Mouse (Mus musculus) frontal cortex, adult (tissue): ENCODE measurements at regions not wholly inside any gene's neighbourhood (a gene's known extent, or its start where the extent isn't known, plus 50 kb on each side); places are given as distances from the start of the nearest gene placed in this dataset.
A peak's percentile ranks its signal among the peaks of the same experiment; 100 is the strongest.

Experiments used
- ATAC-seq: cut with Nextera tagmentation; 2 replicates; pipeline ENCODE4 v1.9.2; 2017; ENCODE audit warnings: mild to moderate bottlenecking, moderate library complexity, mixed read lengths; ENCODE audit not compliant: low TSS enrichment

- ATAC-seq, result no peak
Observed at GRCm38 (mm10) chr3:159069957-159070684, 425.1 kb upstream of the Depdc1a start.

GRCm38 (mm10) chr3:159056960-159057525 is 438.2 kb upstream of the Depdc1a start:
- no peak for ATAC-seq

GRCm38 (mm10) chr3:159034806-159035205 is 460.4 kb upstream of the Depdc1a start:
- ATAC-seq, result peak; percentile 86

- peak; percentile 71 for ATAC-seq
Observed at GRCm38 (mm10) chr3:159031581-159031980, 463.7 kb upstream of the Depdc1a start.

GRCm38 (mm10) chr3:159030675-159031074 is 464.6 kb upstream of the Depdc1a start:
- peak; percentile 75 for ATAC-seq

- ATAC-seq, result peak; percentile 8; the same call in 1 of the 2 replicates
Observed at GRCm38 (mm10) chr3:159029951-159030350, 465.3 kb upstream of the Depdc1a start.

GRCm38 (mm10) chr3:159020447-159020846 is 458.4 kb upstream of the Lrrc7 start:
- ATAC-seq, result peak; percentile 93

- peak; percentile 86 for ATAC-seq
Observed at GRCm38 (mm10) chr3:159017269-159017668, 455.2 kb upstream of the Lrrc7 start.

- ATAC-seq, result no peak
Observed at GRCm38 (mm10) chr3:159016426-159016825, 454.4 kb upstream of the Lrrc7 start.

GRCm38 (mm10) chr3:159010954-159011638 is 449.1 kb upstream of the Lrrc7 start:
- no peak for ATAC-seq

- ATAC-seq, result no peak
Observed at GRCm38 (mm10) chr3:159004013-159004412, 442.0 kb upstream of the Lrrc7 start.

- no peak for ATAC-seq
Observed at GRCm38 (mm10) chr3:158985438-158986111, 423.6 kb upstream of the Lrrc7 start.

- ATAC-seq, result no peak
Observed at GRCm38 (mm10) chr3:158947063-158947462, 385.0 kb upstream of the Lrrc7 start.

GRCm38 (mm10) chr3:158905104-158905503 is 343.1 kb upstream of the Lrrc7 start:
- no peak for ATAC-seq

- ATAC-seq, result no peak; the same call in 1 of the 2 replicates
Observed at GRCm38 (mm10) chr3:158899458-158899857, 337.4 kb upstream of the Lrrc7 start.

GRCm38 (mm10) chr3:158886732-158887386 is 324.8 kb upstream of the Lrrc7 start:
- peak; percentile 93 for ATAC-seq

- peak; percentile 62; the same call in 1 of the 2 replicates for ATAC-seq
Observed at GRCm38 (mm10) chr3:158886301-158886711, 324.3 kb upstream of the Lrrc7 start.
